Mouse (Mus musculus) bone marrow macrophage, adult 2 months (primary cell): Measurements from ENCODE around the gene Pdgfb.

ENCODE experiments used
- CTCF ChIP-seq: IDR thresholded peaks from 2 replicates; pipeline ENCODE4 v1.5.1; 2012; ENCODE audit warnings: low read depth, mild to moderate bottlenecking, low read length, moderate library complexity
- POLR2A ChIP-seq: IDR thresholded peaks from 2 replicates; pipeline ENCODE4 v1.6.1; 2012; ENCODE audit warnings: mild to moderate bottlenecking, low read depth, low read length, borderline replicate concordance

- TF ChIP-seq CTCF (0 out of 2 replicates have a peak, but pooled peaks have one; percentile 12), POLR2A (no peak)
Observed at GRCm38 (mm10) chr15:80013256-80014030, 1.3 kb downstream of the Pdgfb start.
